Mouse (Mus musculus): ENCODE results near the gene Zfp825. TPM values are rescaled to one million over a fixed set of nuclear protein-coding genes. Genes with fewer than 3 reads are reported as not detected.

Zfp825 gene
- 0.51 TPM in 1 of 2 replicates, not detected in the other for polyA plus RNA-seq (2012; ENCODE audit: low replicate concordance)

DNA sequence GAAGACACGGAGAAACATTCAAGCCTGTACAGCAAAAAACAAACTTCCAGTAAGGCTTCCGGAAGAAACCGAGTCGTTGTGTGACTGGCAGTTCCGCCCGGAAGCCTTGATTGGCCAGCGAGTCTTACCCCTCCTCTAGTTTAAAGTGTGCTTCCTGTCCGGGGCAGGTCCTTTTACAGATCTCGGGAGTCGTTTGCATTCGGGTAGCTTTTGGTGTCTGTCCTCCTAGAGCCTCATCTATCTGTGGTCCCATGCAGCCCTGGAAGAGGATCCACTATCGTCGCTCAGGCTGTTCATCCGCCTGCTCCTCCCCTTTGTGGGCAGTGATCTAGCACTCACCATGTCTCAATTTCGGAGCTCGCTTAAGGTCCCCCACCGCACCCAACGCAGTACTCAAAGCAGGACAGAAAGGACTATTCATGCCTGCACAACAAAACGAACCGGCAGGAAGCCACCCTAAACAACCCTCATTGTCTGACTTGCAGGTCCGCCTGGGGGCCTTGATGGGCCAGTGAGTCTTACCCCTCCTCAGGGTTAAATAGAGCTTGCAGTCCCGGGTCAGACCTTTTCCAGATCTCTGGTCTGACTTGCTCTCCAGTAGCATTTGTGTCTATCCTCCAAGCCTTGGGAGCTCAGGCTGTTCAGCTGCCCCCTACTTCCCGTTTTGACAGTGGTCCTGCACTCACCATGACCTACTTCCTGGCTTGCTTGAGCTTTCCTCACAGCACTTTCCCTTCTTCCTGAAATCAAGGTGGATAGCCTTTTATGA, at the start of gene Zfp825:
Gene Zfp825, minus strand, starts transcription at position 82 of the 769 bp plus-strand sequence.

Other genes starting within 250 kb of the Zfp825 start
- not detected in 2 replicates for gene Ahrr, start 201.7 kb downstream of the Zfp825 start, polyA plus RNA-seq (2012; ENCODE audit: low replicate concordance)
- gene Pdcd6, start 176.4 kb downstream of the Zfp825 start, polyA plus RNA-seq (2012; ENCODE audit: low replicate concordance) = 25.7 and 26.3 TPM in 2 replicates
- 13.1 and 15.0 TPM in 2 replicates for gene Sdha, start 143.7 kb downstream of the Zfp825 start, polyA plus RNA-seq (2012; ENCODE audit: low replicate concordance)
- gene Ccdc127, start 143.7 kb downstream of the Zfp825 start, polyA plus RNA-seq (2012; ENCODE audit: low replicate concordance) = 0.34 and 0.46 TPM in 2 replicates
- gene Lrrc14b, start 130.0 kb downstream of the Zfp825 start, polyA plus RNA-seq (2012; ENCODE audit: low replicate concordance) = not detected in 2 replicates
- not detected in 2 replicates for gene Zfp72, start 103.2 kb downstream of the Zfp825 start, polyA plus RNA-seq (2012; ENCODE audit: low replicate concordance)
- gene Ftl1-ps1, start 94.3 kb downstream of the Zfp825 start, polyA plus RNA-seq (2012; ENCODE audit: low replicate concordance) = 13.1 and 18.0 TPM in 2 replicates
- 0.90 and 1.2 TPM in 2 replicates for gene Erap1, start 145.6 kb upstream of the Zfp825 start, polyA plus RNA-seq (2012; ENCODE audit: low replicate concordance)

Data from leukemia stem cell, adult 10-12 weeks (primary cell).